ENCODE assay signal across 8 mouse cellular contexts in the genomic region with DNA sequence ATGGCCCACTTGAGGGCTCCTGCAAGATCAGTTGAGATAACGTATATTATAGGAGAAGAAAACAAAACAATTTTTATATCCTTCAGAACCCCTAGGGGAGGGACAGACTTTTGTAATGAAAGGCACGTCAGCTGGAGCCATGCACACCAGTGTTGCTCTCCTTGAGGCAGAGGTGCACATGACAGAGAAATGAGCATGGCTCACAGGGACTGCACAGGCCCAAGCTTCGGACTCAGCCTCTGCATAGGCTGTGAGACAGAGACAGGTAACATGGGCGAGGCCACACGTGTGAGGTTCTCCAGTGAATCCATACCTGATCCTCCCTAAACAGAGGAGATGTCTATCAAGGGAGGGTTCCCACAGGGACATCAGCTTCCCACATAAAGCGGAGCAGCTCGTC. TPM values are rescaled to one million over a fixed set of nuclear protein-coding genes. Genes with fewer than 3 reads are reported as not detected.
DNase-seq lines count a peak whose midpoint lies in the region; ATAC-seq and TF ChIP-seq lines count a peak whose summit lies in the region.

No protein-coding gene starts in this region.

- H3K9ac ChIP-seq in heart, postnatal 0 days (replicated peaks; ENCODE audit: low read depth, low read length), result peak overlapping the region; percentile 27
- H3K9ac ChIP-seq in embryonic facial prominence, embryonic 12.5 days, result no peak overlapping the region
- H3K9ac ChIP-seq in hindbrain, embryonic 11.5 days (ENCODE audit: low read depth, low read length), result no peak overlapping the region
- H3K9ac ChIP-seq in midbrain, embryonic 11.5 days (ENCODE audit: low read length), result no peak overlapping the region

- no peaks in the 10 kb centered on the region for H3K9me3 ChIP-seq in heart, postnatal 0 days (replicated peaks; ENCODE audit: control insufficient read depth, low read length)
- H3K9me3 ChIP-seq in embryonic facial prominence, embryonic 12.5 days, result no peaks in the 10 kb centered on the region
- H3K9me3 ChIP-seq in hindbrain, embryonic 11.5 days (ENCODE audit: control insufficient read depth, low read length), result no peaks in the 10 kb centered on the region
- H3K9me3 ChIP-seq in midbrain, embryonic 11.5 days (ENCODE audit: control insufficient read depth, low read length), result no peaks in the 10 kb centered on the region

- TF ChIP-seq CTCF in heart, postnatal 0 days (IDR thresholded peaks at IDR 0.05; ENCODE audit: low read depth), result no peak

- no peak for DNase-seq in heart, postnatal 0 days (ENCODE audit: low spot score)
- DNase-seq in heart, postnatal 10 days, result no peak
- DNase-seq in hindbrain, embryonic 11.5 days (ENCODE audit: low spot score), result peak; percentile 27
- no peak for DNase-seq in midbrain, embryonic 11.5 days (ENCODE audit: low spot score, missing footprints)
- DNase-seq in cerebellum, postnatal 4 days (ENCODE audit: low spot score in 2 of 2), result no peak
- no peak for DNase-seq in ovary, adult 18-20 months (ENCODE audit: low spot score)
- no peak for DNase-seq in thymus, postnatal 25 days

- peak overlapping the region; percentile 95 for H3K27ac ChIP-seq in heart, postnatal 0 days (ENCODE audit: low read depth)
- peak overlapping the region; percentile 72 for H3K27ac ChIP-seq in embryonic facial prominence, embryonic 12.5 days
- H3K27ac ChIP-seq in hindbrain, embryonic 11.5 days (ENCODE audit: low read depth, low read length), result no peak overlapping the region
- no peak overlapping the region for H3K27ac ChIP-seq in midbrain, embryonic 11.5 days (ENCODE audit: low read depth, low read length)

- peak overlapping the region; percentile 48 for H3K4me2 ChIP-seq in heart, postnatal 0 days (ENCODE audit: low read depth, low read length)
- H3K4me2 ChIP-seq in embryonic facial prominence, embryonic 12.5 days (replicated peaks), result no peak overlapping the region
- no peak overlapping the region for H3K4me2 ChIP-seq in hindbrain, embryonic 11.5 days (replicated peaks; ENCODE audit: low read depth, low read length)
- H3K4me2 ChIP-seq in midbrain, embryonic 11.5 days, result no peak overlapping the region

- H3K36me3 ChIP-seq in heart, postnatal 0 days (replicated peaks; ENCODE audit: control insufficient read depth, insufficient read depth, low read length), result peaks cover 4% of the 10 kb centered on the region
- H3K36me3 ChIP-seq in embryonic facial prominence, embryonic 12.5 days, result peaks cover 21% of the 10 kb centered on the region
- no peaks in the 10 kb centered on the region for H3K36me3 ChIP-seq in hindbrain, embryonic 11.5 days (ENCODE audit: control insufficient read depth, insufficient read depth, low read length)
- no peaks in the 10 kb centered on the region for H3K36me3 ChIP-seq in midbrain, embryonic 11.5 days (ENCODE audit: control insufficient read depth, insufficient read depth, low read length)

- TF ChIP-seq EP300 in heart, postnatal 0 days (IDR thresholded peaks at IDR 0.05; ENCODE audit: low read depth), result no peak

- no peak for ATAC-seq in heart, postnatal 0 days (ENCODE audit: insufficient read depth, low read depth)
- ATAC-seq in embryonic facial prominence, embryonic 12.5 days (ENCODE audit: insufficient number of reproducible peaks, insufficient read depth, low FRiP score, low TSS enrichment), result 0 out of 2 replicates have a peak, but pooled peaks have one; percentile 12
- ATAC-seq in hindbrain, embryonic 11.5 days (ENCODE audit: low FRiP score), result peak; percentile 43; the same call in 1 of the 2 replicates
- peak; percentile 23; the same call in 1 of the 2 replicates for ATAC-seq in midbrain, embryonic 11.5 days (ENCODE audit: low FRiP score)

- 50% methylated on average over 7 of the region's 7 CpGs for WGBS in heart, postnatal 0 days
- 68% methylated on average over 7 of the region's 7 CpGs for WGBS in embryonic facial prominence, embryonic 12.5 days
- WGBS in hindbrain, embryonic 11.5 days, result 75% methylated on average over 7 of the region's 7 CpGs
- 82% methylated on average over 7 of the region's 7 CpGs for WGBS in midbrain, embryonic 11.5 days

- H3K4me3 ChIP-seq in heart, postnatal 0 days (ENCODE audit: low read depth, low read length), result no peak overlapping the region
- H3K4me3 ChIP-seq in embryonic facial prominence, embryonic 12.5 days, result no peak overlapping the region
- no peak overlapping the region for H3K4me3 ChIP-seq in hindbrain, embryonic 11.5 days (ENCODE audit: low read depth, low read length)
- no peak overlapping the region for H3K4me3 ChIP-seq in midbrain, embryonic 11.5 days (ENCODE audit: low read depth, low read length)

- H3K4me1 ChIP-seq in heart, postnatal 0 days (ENCODE audit: control insufficient read depth, insufficient read depth), result peaks cover 73% of the 10 kb centered on the region
- peaks cover 33% of the 10 kb centered on the region for H3K4me1 ChIP-seq in embryonic facial prominence, embryonic 12.5 days
- peaks cover 7% of the 10 kb centered on the region; the same call in 1 of the 2 replicates for H3K4me1 ChIP-seq in hindbrain, embryonic 11.5 days (replicated peaks; ENCODE audit: control insufficient read depth, insufficient read depth, low read length)
- H3K4me1 ChIP-seq in midbrain, embryonic 11.5 days (ENCODE audit: control insufficient read depth, insufficient read depth, low read length), result peaks cover 6% of the 10 kb centered on the region

- no peaks in the 10 kb centered on the region for H3K27me3 ChIP-seq in heart, postnatal 0 days (ENCODE audit: control insufficient read depth, insufficient read depth, low read length)
- H3K27me3 ChIP-seq in embryonic facial prominence, embryonic 12.5 days, result no peaks in the 10 kb centered on the region
- no peaks in the 10 kb centered on the region for H3K27me3 ChIP-seq in hindbrain, embryonic 11.5 days (ENCODE audit: control insufficient read depth, insufficient read depth, low read length)
- H3K27me3 ChIP-seq in midbrain, embryonic 11.5 days (ENCODE audit: control insufficient read depth, insufficient read depth, low read length), result no peaks in the 10 kb centered on the region

- intact Hi-C loops in heart, postnatal 10 days (cut with DNase I), result no loop called here

RNA-seq across cellular contexts. Expression of a gene that starts 52.7 kb away (rescaled TPM):
- total RNA-seq in heart, postnatal 0 days (2014; rRNA removed; ENCODE audit: low replicate concordance), result 268 and 306 TPM in 2 replicates
- polyA plus RNA-seq in heart, postnatal 0 days (2015; fragmentation: Nextera tagmentation; extraction: Ambion mirVana), result 42.8 and 43.2 TPM in 2 replicates
- 10 to 100 TPM; 28.7 to 29.7 TPM for total RNA-seq in heart, postnatal 10 days (2021)
- 27.1 and 35.7 TPM in 2 replicates for polyA plus RNA-seq in embryonic facial prominence, embryonic 12.5 days (2016; fragmentation: Nextera tagmentation; extraction: Ambion mirVana)
- 20.0 and 21.9 TPM in 2 replicates for polyA plus RNA-seq in hindbrain, embryonic 11.5 days (2014; fragmentation: Nextera tagmentation; extraction: Ambion mirVana)
- 18.5 and 19.2 TPM in 2 replicates for polyA plus RNA-seq in midbrain, embryonic 11.5 days (2014; fragmentation: Nextera tagmentation; extraction: Ambion mirVana)

Comparison
In these comparisons a context has a peak if more than half of its experiments do, and no peak if none do; other contexts are left out.
1. H3K27ac ChIP-seq: peak in heart, postnatal 0 days (single experiment) and embryonic facial prominence, embryonic 12.5 days (single experiment); none in hindbrain, embryonic 11.5 days (single experiment) and midbrain, embryonic 11.5 days (single experiment).